Mouse (Mus musculus) T-helper 2 cell (primary cell): ENCODE measurements around the gene Gm20388.

Experiments used
- in situ Hi-C: fragments of 300-600 bp; cut with MboI, MseI; formaldehyde crosslinking; loops from one replicate; pipeline ENCODE4 v1.15.1; 2025; ENCODE audit warnings: high pct_unique_total_duplicates

Gm20388 gene

GRCm38 (mm10) chr8:120462119-120462551 lies 551.5 kb downstream of the Gm20388 start:
- in situ Hi-C loops = no loop called here

DNA sequence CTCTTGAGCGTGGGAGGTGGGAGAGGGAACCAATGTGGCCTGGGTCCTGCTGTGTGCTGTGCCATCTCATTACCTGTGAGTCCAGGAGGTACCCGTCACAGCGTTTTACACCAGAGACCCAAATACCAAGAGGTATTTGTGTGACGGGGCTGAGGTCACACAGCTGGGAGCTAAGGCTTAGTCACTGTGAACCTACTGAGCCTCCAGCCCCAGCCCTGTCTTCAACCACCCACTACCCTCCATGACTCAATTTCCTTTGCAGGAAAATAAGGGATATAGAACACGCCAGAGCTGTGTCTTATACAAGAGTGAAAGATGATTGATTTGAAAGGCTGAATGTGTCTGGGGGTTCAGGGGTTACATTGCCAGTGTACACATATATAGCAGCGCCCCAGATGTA lies 552.0 kb downstream of the Gm20388 start:
- in situ Hi-C loops = no loop called here

DNA sequence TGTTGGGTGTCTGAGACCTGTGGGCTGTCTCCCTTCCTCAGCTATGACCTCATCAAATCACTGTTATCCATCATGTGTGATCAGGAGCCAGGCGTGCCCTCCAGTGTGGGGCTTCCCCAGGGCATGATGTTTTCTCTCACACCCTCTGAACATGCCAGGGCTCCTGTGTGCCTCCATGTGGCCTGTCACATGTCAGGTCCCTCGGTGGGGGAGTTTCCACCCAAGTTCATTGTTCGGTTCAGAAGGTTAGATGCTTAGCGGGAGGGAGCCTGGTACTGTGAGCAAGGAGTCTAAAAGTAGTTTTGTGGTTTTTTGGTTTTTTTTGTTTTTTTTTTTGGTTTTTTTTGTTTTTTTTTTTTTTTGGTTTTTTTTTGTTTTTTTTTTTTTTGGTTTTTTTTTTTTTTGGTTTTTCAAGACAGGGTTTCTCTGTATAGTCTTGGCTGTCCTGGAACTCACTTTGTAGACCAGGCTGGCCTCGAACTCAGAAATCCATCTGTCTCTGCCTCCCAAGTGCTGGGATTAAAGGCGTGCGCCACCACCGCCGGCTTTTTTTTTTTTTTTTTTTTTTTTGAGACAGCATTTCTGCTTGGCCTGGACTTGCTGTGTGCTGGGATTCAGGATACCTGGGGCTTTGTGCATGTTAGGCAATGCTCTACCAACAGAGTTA lies 553.4 kb downstream of the Gm20388 start:
- in situ Hi-C loops = no loop called here

DNA sequence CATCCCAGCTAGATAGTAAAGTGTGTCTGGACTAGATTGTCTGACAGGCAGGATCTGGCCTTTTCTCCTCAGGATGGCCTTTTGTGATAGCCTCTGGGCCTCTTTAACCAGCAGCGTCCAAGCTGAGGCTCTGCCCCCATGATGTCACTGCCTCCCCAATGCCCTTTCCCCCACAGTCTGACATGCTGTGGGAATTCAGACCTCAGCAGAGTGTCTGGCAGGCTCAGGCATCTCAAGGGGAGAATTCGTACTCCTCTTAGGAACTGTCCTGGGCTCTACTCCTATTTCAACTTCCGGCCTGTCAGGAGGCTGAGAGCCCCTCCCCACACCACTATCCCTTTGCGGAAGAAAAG lies 553.9 kb downstream of the Gm20388 start:
- in situ Hi-C loops = no loop called here

DNA sequence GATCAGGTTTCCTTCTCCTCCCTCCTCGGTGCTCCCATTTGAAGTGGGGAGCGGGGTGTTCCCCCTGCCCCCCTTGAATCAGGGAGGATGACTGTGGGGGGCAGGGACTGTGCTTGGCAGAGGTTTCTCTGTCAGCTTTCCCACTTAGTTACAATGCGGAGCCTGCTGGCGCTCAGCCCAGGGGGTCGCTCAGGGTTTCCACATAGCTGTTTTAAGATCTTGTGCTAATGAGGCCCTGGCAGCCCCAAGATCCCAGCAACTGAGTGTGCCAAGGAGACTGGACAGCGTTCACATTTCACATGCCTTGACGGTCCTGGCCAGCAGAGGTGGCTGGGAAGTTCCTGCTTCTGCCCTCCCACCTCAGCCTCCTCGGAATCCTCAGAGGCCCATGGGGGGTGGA lies 555.1 kb downstream of the Gm20388 start:
- in situ Hi-C loops = no loop called here

DNA sequence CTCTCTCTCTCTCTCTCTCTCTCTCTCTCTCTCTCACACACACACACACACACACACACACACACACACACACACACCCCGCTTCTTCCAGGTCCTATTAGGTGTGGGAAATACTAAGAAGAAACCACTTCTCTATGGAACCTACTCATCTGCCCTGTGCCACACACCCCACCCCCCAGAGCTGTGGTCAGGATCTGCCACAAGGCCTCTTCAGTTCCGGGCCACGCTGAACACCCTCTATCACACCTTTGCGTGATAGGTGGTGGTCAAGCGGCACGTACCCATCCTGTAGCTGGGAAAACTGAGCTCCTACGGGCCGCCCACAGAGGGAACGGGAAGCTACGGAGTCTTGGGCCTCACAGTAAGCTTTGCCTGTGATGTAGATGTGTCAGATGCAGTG lies 555.6 kb downstream of the Gm20388 start:
- in situ Hi-C loops = no loop called here

DNA sequence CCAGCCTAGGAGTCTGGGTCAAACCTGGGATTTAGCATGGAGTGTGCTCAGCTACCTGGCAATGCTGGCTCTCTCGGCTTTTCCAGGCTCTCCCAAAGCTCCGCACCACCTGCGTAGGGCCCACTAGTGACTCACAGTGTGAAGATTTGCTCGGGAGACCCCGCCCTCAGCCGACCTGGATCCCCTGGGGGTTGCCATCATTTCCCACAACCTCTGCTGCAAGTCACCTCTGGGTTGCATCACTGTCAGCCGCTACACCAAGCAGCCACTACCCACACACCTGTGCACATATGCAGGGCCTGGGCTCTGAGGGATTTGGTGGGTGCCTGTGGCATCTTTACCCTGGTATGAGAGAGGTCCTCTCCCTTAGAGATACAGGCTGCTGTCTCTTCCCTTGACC lies 557.0 kb downstream of the Gm20388 start:
- in situ Hi-C loops = no loop called here

DNA sequence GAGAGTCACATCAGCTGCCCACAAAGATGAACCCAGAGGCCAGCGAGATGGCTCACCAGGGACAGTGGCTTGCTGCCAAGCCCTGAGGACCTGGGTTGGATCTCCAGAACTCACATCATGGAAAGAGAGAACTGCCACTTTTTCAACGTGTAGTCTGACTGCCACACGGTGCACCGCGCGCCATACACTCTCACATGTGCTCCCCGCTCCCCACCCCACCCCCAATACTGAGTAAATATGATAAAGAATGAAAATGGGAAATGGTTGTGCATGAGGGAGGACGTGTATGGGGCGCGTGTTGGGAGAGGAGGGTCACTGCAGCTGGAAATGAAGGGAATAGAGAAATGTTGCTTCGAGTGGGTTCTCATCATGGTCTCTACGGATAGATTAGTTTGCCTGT lies 559.5 kb downstream of the Gm20388 start:
- in situ Hi-C loops = no loop called here

- in situ Hi-C loops = no loop called here
Observed at GRCm38 (mm10) chr8:120471166-120471565, 560.5 kb downstream of the Gm20388 start.

- in situ Hi-C loops = no loop called here
Observed at GRCm38 (mm10) chr8:120471752-120472151, 561.1 kb downstream of the Gm20388 start.

- in situ Hi-C loops = no loop called here
Observed at GRCm38 (mm10) chr8:120472230-120472629, 561.6 kb downstream of the Gm20388 start.

GRCm38 (mm10) chr8:120473729-120474364 lies 563.2 kb downstream of the Gm20388 start:
- in situ Hi-C loops = no loop called here

DNA sequence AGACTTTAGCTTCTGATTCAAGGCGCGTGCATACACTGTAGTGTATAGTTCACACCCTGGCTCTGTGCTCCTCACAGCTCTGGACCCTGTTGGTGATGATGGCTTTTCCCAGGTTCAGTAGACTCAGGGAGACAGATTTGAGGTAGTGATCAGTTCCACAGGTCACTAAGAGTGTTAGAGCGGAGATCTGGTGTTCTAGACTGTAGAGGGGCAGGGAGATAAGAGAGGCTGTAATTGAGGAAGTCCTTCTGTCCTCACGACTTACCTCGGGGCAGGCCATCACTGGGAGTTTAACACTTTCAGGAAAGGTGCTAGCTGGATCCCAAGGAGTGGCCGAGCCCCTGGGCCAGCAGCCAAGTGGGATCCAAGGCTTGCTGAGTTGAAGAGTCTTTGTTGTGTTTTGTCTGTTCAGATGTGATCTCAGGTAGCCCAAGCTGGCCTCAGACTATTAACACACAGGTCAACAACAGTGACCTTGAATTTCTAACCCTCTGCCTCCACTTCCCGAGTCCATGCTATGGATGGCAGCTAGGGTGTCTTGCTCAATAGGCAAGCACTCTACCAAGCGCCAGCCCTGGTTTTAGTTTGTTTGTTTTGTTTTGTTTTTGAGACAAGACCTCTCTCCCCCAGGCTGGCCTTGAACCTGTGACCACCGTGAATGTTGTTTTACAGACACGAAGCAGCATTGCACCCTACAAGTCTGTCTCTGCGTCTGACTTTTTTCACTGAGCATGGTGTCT lies 564.0 kb downstream of the Gm20388 start:
- in situ Hi-C loops = no loop called here

DNA sequence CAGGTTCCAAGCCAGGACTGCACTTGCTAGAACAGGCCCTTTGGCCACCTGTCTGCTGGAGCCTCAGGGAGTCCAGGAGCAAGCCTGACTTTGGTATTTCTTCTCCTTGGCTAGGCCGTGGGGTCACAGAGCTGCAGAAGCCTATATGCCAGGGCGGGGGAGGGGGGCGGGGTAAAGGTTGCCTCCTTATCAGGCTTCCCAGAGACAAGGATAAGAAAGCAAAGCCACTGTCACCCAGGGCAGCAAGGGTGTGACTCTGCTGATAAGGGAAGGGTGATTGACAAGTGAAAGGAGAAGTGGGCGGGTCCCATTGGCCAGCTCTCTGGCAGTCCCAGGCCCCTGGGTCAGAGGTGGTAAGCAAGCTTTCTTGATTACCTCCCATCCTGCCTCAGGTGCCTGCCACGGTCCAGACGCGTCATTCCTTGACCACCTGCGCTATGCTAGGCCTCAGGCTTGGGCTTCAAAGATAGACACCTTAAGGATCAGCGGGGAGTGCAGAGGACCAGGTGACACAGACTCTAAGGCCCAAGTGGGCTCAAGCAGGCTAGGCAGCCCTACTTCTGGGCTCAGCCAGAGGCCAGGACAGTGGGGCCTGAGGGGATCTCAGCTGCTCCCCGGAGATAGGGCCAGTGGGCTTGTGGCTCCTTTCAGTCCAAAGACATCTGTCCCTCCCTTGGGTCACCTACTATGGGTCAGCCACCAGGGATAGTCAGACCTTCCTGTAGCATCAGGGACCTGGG lies 565.0 kb downstream of the Gm20388 start:
- in situ Hi-C loops = no loop called here

- in situ Hi-C loops = no loop called here
Observed at GRCm38 (mm10) chr8:120476711-120477575, 566.3 kb downstream of the Gm20388 start.

- in situ Hi-C loops = no loop called here
Observed at GRCm38 (mm10) chr8:120478754-120479153, 568.1 kb downstream of the Gm20388 start.

DNA sequence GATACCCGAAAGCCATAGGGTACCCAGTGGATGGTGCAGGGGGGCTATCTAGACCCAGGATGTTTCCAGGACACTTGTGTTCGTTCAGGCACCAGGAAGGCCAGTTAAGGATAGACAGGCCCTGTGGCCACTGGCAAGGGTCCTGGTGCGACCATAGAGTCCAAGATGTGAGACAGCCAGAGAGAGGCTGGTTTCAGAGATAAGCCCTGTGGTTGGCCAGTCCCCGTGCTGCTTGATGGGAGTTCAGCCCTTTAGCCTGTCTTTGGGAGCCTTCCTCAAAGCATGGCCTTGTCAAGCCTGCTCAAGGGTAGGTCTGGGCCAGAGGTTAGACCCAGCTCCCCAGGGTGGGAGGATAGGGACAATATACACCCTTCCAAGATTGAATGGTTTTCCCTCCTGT lies 569.0 kb downstream of the Gm20388 start:
- in situ Hi-C loops = no loop called here

GRCm38 (mm10) chr8:120482015-120482689 lies 571.5 kb downstream of the Gm20388 start:
- in situ Hi-C loops = no loop called here

- in situ Hi-C loops = no loop called here
Observed at GRCm38 (mm10) chr8:120484460-120484859, 573.8 kb downstream of the Gm20388 start.

GRCm38 (mm10) chr8:120485116-120485515 lies 574.5 kb downstream of the Gm20388 start:
- in situ Hi-C loops = loop anchor here (5.0 kb wide), 1 partner anchor 57 kb away; no protein-coding TSS in a partner anchor
